Mouse (Mus musculus) embryonic facial prominence, embryonic 12.5 days (tissue): ENCODE results near the gene Gm45194. TPM values are rescaled to one million over a fixed set of nuclear protein-coding genes. Genes with fewer than 3 reads are reported as not detected.

Source experiments
- ATAC-seq: fragments of 200-750 bp; cut with Nextera tagmentation; 2 replicates; pipeline ENCODE4 v1.8.0; 2017; ENCODE audit not compliant: insufficient number of reproducible peaks, insufficient read depth, low FRiP score, low TSS enrichment
- H3K27ac ChIP-seq: fragments of 300-500 bp; sonication (generic); 2 replicates; pipeline ENCODE4 v1.5.1; 2016; ENCODE audit warnings: mild to moderate bottlenecking
- H3K27me3 ChIP-seq: fragments of 300-500 bp; sonication (generic); 2 replicates; pipeline ENCODE4 v1.6.1; 2016; ENCODE audit warnings: mild to moderate bottlenecking, moderate library complexity
- H3K36me3 ChIP-seq: fragments of 300-500 bp; sonication (generic); 2 replicates; pipeline ENCODE4 v1.6.1; 2016; ENCODE audit warnings: mild to moderate bottlenecking
- H3K4me1 ChIP-seq: fragments of 300-500 bp; sonication (generic); 2 replicates; pipeline ENCODE4 v1.6.1; 2016
- H3K4me2 ChIP-seq: fragments of 300-500 bp; sonication (generic); replicated peaks from 2 replicates; pipeline ENCODE4 v1.6.1; 2016; ENCODE audit warnings: mild to moderate bottlenecking, moderate library complexity
- H3K4me3 ChIP-seq: fragments of 300-500 bp; sonication (generic); 2 replicates; pipeline ENCODE4 v1.5.1; 2016; ENCODE audit warnings: mild to moderate bottlenecking
- H3K9ac ChIP-seq: fragments of 300-500 bp; sonication (generic); 2 replicates; pipeline ENCODE4 v1.6.1; 2016; ENCODE audit warnings: mild to moderate bottlenecking, moderate library complexity
- H3K9me3 ChIP-seq: fragments of 300-500 bp; sonication (generic); 2 replicates; pipeline ENCODE4 v1.6.1; 2016; ENCODE audit warnings: mild to moderate bottlenecking, moderate library complexity
- WGBS: fragments of 180-500 bp; shearing (Covaris S2); methylation state at CpG from one replicate; pipeline ENCODE4 v1.1.7; 2016; 5-methylcytosine and 5-hydroxymethylcytosine counted together
- polyA plus RNA-seq: library from polyadenylated mRNA; unstranded; fragments of >200 nt; fragmentation: Nextera tagmentation; extraction: Ambion mirVana; gene quantifications from 2 replicates; pipeline ENCODE4 v1.2.1, GENCODE M21; 2016

Gene Gm45194
- polyA plus RNA-seq, 1 experiment from 2014 or later = 0.87 TPM

DNA sequence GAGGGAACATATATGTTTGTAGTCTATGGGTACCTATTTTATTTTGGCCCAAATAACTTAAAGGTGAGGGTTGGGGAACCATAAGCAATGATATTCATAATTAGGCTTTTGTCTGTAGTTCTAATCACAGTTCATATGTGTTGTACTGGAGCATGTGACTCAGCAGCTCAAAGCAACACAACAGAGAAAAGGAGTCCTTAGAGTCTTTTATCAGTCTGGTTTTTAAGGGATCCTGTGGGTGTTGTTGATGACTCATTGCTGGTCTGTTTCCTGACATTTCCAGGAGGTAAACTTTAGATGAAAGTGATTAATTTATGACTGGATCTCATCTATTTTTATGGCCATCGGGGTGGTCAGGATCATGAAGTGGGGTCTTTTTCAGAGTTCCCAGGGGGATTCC lies 382.4 kb downstream of the Gm45194 start:
- no peaks in the 10 kb centered on the region for H3K9me3 ChIP-seq
- WGBS = 76% methylated on average over 1 of the region's 1 CpGs
- H3K4me2 ChIP-seq = no peak overlapping the region
- no peaks in the 10 kb centered on the region for H3K4me1 ChIP-seq
- H3K36me3 ChIP-seq = no peaks in the 10 kb centered on the region
- ATAC-seq = no peak
- H3K27me3 ChIP-seq = no peaks in the 10 kb centered on the region
- H3K9ac ChIP-seq = no peak overlapping the region
- H3K27ac ChIP-seq = no peak overlapping the region
- no peak overlapping the region for H3K4me3 ChIP-seq

Other genes with a start within 250 kb of the Gm45194 start
- 1.6 TPM in 2 replicates for gene Hdx, start 194.3 kb upstream of the Gm45194 start, polyA plus RNA-seq
- gene Tex16, start 119.6 kb downstream of the Gm45194 start, polyA plus RNA-seq = 0.68 and 0.98 TPM in 2 replicates